Mouse (Mus musculus) megakaryocyte, adult 5-6 weeks (primary cell): ENCODE results near the gene Anapc16. TPM values are rescaled to one million over a fixed set of nuclear protein-coding genes. Genes with fewer than 3 reads are reported as not detected.

Experiments
- ATAC-seq: 2 replicates; pipeline ENCODE4 v1.8.0; 2016; ENCODE audit warnings: mild to moderate bottlenecking, inconsistent platforms; ENCODE audit not compliant: poor library complexity, severe bottlenecking
- total RNA-seq, 2 experiments: library from RNA; stranded (forward) in 1 of 2; stranded (reverse) in 1 of 2; fragments of 153-499, 151-499 nt in 1 of 2; fragments of 221-1000, 200-1000 nt in 1 of 2; gene quantifications; 2 replicates each; pipeline versions ENCODE4 v1.2.3 to v1.2.4; 2015 to 2017

The Anapc16 gene
- total RNA-seq (2015): 45.9 and 57.2 TPM in 2 replicates
- 35.2 and 39.4 TPM in 2 replicates for total RNA-seq (2017)

DNA sequence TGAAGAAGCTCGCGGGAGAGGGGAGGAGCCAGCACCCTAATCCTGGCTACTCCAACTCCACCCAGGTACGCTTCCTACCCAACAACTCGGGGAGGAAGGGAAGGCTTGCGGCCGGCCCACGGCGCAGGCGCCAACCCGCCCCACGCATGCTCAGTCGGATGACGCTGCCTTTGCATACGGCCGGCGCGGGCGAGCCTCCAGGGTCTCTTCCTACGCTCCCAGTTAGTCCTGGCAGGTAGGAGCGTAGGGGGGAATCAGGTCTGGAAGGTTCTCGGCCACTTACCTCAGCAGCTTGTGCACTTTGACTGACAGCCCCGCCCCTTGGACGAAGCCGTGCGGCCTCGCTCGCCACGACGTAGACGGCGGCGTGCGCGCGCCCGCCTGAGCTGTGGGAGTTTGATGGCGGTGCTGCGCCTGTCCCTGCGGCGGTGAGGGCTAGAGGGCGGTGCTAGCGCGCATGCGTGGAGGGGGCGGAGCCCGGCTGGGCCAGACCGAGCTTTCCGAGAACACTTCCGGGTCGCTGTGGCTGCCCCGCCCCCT, at the start of gene Anapc16, which contains the start of gene Ascc1:
Gene Anapc16, minus strand, starts transcription at position 463 of the 540 bp plus-strand sequence.
Gene Ascc1, plus strand, starts transcription at position 133 of the 540 bp plus-strand sequence.
- ATAC-seq: peak; percentile 95

DNA sequence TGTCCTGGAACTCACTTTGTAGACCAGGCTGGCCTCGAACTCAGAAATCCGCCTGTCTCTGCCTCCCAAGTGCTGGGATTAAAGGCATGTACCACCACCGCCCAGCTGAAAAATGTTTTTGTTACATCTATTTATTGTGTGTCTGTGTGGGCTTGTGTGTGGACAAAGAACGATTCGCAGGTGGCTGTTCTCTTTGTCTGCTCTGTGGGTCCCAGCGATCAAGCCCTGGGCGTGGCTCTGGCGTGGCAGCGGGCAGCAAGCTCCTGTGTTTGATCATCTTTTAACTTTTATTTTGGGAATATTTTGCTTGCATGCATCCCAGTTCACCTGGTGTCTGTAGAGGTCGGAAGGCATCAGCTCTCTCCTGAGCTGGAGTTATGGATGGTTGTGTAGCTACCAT, 47.6 kb upstream of the Anapc16 start:
- no peak for ATAC-seq

DNA sequence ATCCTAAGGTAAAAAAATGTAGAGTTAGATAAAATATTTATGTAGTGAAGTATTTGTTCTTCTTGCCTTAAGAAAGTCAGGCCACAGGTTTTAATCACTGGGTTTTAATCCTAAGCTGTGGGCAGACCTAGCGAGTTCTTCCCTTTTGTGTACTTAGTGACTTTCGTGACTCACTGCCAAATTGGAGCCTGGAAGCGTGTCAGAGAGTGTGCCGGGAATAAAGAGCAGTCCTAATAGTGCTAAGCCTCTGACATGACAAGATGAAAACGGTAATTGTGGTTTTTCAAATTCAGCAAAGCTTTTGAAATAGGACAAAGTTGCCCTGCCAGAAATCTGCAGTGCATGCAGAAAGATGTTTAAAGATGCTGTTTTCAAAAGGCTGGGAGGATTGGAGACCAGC, 43.8 kb upstream of the Anapc16 start:
- no peak for ATAC-seq

DNA sequence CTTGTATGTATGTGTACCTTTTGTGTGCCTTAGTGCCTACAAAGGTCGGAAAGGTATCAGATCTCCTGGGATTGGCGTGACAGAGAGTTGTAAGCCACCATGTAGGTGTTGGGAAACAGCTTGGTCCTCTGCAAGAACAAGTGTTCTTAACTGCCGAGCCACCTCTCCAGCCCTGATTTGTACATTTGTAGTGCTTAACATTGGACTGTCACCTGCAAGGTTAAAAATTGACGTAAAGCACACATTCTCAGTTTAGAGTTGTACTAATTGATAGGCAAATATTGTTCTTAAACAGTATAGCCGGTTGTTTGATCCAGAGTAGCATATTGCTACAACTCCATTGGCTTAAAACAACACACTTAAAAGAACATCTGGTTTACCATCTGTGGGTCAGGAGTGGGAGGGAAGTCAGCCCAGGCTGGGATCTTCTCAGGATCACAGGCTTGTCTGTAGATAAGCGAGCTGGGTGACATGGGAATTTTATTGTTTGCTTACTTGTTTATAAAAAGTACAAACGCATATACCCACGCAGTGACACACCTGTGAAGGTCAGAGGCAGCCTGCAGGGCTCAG, 39.5 kb upstream of the Anapc16 start:
- no peak for ATAC-seq

DNA sequence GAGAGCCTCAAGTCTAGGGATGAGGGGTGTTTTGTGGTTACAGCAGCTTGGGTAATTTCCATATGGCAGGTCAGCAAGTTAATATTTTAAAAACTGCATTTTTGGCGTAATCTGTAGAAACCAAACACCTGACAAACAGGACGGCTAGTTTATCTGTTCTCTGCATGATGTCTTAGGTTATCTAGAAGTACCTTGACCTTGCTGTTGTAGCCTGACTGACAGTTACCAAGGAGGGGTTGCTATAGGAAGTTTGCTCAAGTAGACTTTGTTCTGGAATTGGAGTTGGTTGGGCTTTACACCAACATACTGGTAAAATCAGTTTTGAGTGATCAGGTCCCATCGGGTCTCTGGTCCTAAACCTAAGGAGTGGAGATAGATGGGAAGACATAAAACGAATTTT, 32.8 kb upstream of the Anapc16 start:
- ATAC-seq: no peak

DNA sequence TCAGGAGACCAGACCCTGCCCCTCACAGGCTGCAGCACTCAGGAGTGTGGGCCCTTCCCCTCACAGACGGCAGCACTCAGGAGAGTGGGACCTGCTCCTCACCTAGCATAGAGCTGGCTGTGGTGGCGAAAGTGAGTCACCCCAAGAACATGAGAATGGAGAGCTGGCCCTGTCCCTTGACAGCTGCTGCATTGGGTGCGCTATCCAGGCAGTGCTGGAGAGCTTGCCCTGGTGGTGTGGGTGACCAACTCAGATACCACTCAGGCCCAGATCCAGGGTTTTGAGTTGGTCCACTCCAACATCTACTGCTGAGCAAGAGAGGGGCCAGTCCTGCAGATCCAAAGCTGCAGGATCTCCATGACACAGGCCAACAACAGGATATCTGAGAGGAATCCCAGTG, 31.7 kb upstream of the Anapc16 start:
- ATAC-seq: no peak

DNA sequence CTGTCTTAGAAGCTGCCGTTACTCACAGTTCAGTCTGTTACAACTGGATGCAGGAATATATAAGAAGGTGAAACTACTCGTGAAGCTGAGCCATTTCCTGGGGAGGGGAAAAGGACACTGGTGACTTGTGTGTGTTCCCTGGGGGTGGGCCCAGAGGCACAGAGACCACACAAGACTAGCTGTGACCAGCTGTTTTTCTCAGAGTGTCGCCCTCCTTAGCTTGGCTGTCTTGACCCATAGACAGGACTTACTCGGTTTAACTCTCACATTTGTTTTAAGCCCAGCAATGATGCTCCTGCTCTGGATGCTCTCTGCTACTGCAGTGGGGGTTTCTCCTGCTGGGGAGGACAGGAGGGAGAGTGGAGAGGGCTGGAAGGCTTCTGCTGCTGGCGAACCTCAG, 30.1 kb upstream of the Anapc16 start:
- no peak for ATAC-seq

DNA sequence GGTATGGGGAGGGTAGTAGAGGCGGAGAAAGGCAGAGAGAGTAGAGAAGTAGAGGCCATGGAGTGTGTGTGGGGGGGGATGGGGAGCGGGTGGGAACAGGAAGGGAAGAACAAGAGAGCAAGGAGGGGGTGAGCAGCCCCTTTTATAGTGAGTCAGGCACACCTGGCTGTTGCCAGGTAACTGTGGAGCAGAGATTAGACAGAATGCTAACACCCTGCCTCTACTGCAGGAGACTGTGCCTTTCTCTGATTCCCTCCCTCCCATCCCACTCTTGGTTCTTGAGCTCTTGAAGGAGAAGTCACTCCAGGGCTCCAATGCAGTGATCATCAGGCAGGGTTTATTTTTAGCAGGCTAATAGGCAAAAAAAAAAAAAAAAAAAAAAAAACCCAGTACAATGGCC, 29.7 kb upstream of the Anapc16 start:
- no peak for ATAC-seq

DNA sequence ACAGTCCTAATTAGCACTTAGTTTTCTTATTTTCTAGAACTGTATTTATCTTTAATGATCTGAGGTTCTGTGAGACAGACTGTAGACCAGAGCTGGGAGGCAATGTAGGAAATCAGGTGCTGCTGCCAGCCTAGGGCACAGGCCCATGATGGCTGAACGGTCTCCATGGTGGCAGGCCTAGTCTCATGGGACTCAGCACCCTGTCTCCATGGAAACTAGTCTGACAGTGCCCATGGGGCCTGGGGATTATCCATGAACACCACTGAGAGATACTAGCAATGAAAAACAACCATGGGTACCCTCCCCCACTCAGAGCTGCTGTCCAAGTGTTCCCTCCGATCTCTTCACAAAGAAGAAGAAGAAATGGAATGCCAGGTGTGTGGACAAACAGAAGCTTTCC, 29.1 kb upstream of the Anapc16 start:
- no peak for ATAC-seq

DNA sequence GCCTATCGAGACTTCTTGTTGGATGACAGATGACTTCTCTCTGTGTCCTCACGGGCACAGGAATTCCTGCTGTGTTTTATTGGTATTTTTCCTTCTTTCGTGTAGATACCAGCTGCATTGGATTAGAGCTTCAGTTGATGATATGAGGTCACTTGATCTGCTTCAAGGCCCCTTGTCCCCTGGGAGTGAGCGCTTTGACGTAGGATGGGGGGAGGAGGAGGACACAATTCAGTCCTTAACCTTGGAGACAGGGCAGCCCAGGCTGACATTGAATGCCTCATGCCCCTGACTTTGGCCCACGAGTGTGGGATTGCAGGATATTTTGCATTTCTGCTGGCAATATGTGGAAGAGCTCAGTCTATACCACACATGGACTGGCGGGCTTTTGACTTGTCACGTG, 28.6 kb upstream of the Anapc16 start:
- ATAC-seq: no peak

DNA sequence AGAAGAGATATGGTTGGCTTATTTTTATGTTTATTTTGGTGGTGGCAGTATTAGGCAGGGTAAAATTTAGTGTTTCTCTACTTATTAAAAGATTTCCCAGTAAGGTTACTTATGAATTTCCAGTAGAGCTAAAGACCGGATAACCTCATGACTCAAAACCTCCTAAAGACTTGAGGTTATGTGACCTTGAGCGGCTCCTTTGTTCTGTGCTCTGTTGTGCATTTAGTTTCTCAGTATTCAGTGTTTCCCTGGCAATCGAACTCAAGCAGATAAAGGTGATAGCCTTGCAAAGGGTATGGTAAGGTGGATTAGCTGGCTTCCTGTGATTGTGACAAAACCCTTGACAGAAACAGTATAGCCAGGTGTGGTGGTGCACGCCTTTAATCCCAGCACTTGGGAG, 26.5 kb upstream of the Anapc16 start:
- no peak for ATAC-seq

DNA sequence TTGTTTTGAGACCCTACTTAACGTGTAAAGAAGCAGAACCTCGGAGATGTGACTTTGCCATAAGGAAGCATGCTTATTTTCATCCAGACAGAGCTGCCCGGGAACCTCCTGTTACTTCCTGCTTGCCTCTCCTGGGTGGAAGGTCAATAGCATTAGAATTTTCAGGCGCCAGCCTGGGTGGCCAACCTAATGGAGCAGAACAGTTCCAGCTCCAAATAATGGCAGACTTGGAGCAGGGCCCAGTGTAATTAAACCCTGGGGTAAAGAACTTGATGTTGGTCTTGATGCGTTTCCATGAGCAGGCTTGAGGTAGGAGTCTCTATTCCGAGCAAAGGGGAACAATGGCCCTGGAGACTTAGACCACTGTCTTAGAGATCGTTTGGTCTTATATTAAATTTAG, 26.0 kb upstream of the Anapc16 start:
- no peak for ATAC-seq

DNA sequence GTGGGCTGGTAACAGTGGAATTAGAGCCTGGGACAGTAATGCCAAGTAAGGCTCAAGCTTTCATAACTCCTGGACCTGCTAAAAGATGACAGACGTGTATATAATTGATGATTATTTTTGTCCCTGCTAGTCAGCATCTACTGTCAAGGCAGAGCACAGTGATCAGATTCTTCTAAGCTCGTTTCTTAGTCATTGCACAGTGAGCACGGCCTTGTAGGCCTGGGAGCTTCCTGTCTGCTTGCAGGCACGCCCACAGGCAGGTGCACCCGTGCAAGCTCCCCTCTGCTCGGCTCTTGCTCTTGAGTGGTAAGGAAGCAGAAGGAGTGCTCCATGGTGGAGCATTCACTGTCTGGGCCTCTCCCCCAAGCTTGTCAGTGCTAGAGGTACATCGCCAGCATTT, 25.2 kb upstream of the Anapc16 start:
- no peak for ATAC-seq

DNA sequence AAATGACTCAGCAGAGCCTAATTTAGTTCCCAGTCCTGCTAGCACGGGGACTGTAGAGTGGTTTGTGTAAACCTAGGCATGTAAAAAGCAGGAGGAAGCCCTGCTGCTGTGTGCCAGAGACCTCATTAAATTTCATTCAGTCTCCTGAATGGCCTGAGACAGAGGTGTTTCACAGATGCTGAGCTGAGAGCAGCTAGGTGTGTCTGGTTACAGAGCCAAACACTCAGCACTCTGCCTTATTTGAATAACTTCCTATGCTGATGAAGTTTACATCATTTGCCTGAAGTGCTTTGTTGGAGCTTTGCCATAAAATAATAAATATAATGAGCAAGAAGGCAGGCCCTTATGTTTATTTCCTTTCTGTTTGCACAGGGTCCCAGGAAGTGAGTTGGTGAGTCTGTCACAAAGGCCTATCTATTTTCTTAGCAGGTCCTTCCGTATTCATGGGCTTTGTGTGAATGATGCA, 24.7 kb upstream of the Anapc16 start:
- ATAC-seq: no peak

DNA sequence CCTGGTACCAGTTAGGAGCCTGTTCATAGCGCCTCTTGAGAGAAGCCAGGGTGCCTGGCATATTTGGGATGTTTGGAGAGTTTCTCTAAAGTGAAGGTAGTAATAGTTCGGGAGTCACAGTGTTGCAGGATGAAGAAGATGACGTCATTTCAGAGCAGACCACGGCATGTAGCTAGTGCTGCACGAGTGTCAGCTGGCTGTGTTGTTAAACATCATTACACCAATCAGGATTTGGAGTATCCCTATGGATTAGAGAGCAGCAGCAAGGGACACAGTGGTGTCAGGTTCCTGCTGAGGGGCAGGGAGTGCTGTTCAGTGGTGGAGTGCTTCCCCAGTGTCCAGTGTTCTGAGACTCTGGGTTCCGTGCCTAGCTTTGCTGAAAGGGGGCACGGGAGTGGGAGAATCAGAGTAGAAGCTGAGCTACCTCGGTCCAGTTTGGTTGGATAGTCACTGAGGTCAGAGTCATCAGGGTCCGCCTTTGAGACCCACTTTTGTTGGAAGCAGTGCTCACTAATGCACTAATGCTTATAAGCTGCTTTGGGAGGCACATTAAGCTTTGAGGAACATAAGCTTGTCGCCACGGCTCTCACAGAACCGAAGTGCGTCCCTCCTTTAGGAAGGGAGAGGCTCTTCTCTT, 23.9 kb upstream of the Anapc16 start:
- ATAC-seq: no peak

DNA sequence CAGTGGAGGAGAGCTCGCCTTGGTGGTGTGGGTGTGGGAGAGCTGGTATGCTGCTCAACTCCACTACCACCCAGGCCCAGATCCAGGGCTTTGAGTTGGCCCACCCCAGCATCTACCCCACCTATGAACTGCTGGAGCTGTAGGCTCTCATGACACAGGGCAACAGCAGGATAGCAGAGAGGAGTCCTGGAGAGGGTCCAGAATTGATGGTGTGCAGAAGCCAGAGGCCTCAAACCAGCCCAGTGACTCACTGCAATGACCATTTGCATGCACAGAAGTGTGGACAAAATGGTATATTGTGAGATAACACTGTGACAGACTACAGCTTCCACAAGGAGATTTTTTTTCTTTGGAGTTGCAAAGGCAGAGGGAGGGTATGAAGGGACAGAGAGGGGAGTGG, 20.8 kb upstream of the Anapc16 start:
- no peak for ATAC-seq

DNA sequence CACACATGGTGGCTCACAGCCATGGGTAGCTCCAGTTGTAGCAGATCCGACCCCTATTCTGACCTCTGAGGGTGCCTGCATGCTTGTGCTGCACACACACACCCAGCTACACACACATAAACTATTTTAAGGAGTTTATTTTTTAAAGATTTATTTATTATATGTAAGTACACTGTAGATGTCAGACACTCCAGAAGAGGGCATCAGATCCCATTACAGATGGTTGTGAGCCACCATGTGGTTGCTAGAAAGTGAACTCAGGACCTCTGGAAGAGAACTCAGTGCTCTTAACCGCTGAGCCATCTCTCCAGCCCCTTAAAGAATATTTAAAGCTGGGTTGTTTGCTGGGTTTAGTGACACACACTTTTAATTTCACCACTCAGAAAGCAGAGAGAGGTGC, 16.4 kb upstream of the Anapc16 start:
- ATAC-seq: no peak

DNA sequence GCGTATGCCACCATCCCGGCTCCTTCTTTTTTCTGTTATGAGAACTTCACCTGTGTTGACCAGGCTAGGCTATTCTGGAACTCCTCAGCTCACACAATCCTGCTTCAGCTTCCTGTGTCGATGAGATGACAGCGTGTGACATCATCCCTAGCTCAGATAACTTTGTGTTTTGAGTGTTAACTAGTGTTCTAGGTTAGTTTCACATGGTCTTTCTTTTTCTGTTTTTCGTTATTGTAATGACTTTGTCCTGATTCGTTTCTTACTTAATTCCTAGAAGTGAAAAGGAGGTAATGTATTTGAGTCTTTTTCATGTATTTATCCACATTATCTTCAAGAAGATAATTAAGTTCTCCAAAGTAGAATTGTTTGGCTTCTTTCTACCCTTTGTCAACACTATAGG, 13.3 kb upstream of the Anapc16 start:
- ATAC-seq: no peak

DNA sequence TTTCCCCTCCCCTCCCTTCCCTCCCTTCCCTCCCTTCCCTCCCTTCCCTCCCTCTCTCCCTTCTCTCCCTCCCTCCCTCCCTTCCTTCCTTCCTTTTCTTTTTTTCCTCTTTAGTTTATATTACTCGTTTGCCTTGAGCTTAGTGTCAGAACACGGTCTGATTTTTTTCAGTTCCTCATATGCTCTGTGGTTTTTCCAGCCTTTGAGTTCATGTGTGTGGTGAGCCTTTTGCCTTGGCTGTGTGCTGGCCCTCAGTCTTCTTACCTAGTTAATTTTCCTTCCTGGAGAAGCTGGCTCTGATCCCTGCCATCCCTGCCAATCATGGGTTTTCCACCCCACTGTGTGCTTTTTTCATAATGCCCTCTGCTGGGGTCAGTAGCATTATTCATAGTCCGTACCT, 6.2 kb upstream of the Anapc16 start:
- ATAC-seq: peak; percentile 54

DNA sequence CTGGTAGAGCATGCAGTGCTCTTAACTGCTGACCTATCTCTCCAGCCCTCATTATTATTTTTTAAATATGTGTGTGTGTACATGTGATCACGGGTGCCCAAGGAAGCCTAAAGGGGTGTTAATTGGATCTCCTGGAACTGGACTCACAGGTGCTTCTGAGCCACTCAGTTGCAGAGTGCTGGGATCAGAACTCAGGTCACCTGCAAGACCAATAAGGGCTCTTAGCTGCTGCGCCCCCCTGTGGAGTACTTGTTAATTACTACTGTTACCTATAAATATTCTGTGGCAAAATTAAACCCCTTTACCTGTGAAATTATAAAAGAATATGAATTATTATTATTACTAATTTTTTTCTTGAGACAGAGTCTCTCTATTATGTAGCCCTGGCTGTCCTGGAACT, 2.3 kb upstream of the Anapc16 start:
- no peak for ATAC-seq

DNA sequence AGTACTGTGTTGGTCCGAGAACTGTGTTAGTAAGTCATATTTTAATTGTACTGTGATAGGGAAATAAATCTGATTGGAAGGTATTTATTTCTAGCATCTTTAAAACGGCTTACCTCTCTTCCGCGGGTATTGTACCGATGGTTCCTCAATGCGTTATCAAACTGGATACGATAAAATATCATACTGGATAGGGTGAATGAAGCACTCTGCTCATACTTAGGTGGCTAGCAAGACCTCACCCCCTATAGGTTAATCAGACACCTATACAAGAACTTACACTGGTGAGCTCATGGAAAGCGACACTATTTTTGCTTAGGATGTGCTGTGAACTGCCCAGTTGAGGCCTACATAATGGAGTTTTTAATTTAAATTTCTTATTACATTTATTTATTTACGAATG, 912 bp upstream of the Anapc16 start:
- no peak for ATAC-seq

DNA sequence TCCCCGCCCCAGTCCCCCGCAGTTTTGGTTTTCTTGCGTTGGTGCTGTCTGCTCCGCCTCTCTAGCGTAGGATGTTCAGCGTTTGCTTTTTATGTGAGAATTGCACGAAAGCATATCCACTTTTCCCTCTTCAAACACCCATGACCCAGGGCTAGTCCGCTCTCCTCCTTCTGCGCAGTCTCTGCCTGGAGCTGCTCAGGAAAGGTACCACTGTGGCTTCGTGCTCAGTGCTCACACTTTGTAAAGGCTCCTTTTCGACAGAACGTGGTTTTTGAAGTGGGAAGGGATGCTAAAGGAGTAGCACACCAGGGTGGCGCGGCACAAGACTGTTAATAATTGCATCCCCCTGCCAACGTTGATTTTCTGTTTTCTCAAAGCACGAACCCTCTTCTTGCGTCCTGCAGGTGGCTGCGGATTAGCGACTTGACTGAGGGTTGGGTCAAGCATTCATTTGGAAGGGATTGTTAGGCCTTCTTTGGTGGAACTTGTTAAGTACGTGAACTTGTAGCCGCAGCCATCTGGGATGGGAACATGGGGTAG, 348 bp upstream of the Anapc16 start:
- peak; percentile 15 for ATAC-seq
